In the genomic region with DNA sequence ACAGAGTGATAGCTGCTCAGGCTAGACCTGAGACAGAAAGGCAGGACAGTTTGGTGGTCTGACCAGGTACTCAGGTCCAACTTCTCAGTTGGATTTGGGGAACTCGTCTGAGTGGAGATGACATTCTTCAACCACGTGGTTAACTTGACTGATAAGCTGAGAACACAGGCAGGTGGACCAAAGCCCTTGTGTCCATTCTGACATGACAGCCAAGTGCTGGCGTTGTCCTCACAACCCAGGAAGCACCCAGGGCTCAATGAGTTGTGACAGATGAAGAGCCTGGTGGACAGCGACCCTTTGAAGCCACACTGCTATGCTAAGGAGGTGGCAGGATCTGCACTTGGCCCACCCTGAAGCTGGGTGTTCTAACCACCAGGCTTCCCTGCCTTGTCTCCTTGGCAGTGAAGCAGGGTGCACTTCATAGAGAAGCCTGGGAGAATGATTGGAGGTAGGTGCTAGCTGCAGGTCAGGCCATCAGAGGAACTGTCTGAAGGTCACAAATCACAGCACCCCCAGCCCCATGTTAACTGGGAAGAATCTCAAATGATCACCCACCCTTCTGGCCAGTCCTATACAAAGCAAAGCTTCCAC, we compare ENCODE assay signal across 9 mouse cellular contexts.
DNase-seq lines count a peak whose midpoint lies in the region; ATAC-seq and TF ChIP-seq lines count a peak whose summit lies in the region.
"Had no signal": no experiment of that assay in that cellular context is flagged by ENCODE, and none has a peak within 500 bp of the region (broad histone marks: within the 10 kb centered on the region; RNA-seq: fewer than 3 reads in every experiment).

No protein-coding gene starts in this region.

- DNase-seq in heart, adult 2 months = no peak
- DNase-seq in heart, adult 18-20 months = no peak
- no peak for DNase-seq in testis, postnatal 14 days (ENCODE audit: low spot score)
- no peak for DNase-seq in embryo, embryonic 11 days
- no peak for DNase-seq in frontal cortex, postnatal 14 days (ENCODE audit: low spot score in 2 of 2)

- H3K9ac ChIP-seq in heart, adult 2 months (ENCODE audit: low read depth, low read length) = no peak overlapping the region
- H3K9ac ChIP-seq in limb, embryonic 13.5 days = no peak overlapping the region
- H3K9ac ChIP-seq: liver, embryonic 15.5 days had no signal

- WGBS in heart, adult 2 months = 57% methylated on average over 4 of the region's 4 CpGs
- WGBS in limb, embryonic 13.5 days = 71% methylated on average over 4 of the region's 4 CpGs

- no peak for TF ChIP-seq CTCF in heart, adult 2 months (IDR thresholded peaks at IDR 0.05)
- no peak for TF ChIP-seq CTCF in testis, adult 2 months (IDR thresholded peaks at IDR 0.05; ENCODE audit: control insufficient read depth, insufficient read depth, insufficient replicate concordance, low read depth, low read length)

- no peak for TF ChIP-seq EP300 in heart, adult 2 months (IDR thresholded peaks at IDR 0.05; ENCODE audit: insufficient read depth, low read depth, low read length)

- H3K4me2 ChIP-seq in limb, embryonic 13.5 days (replicated peaks) = no peak overlapping the region

- ATAC-seq in limb, embryonic 13.5 days (ENCODE audit: low FRiP score, low read depth) = no peak
- ATAC-seq in activated CD4-positive, CD25-positive, alpha-beta regulatory T cell, adult 4 months = no peak

- no peaks in the 10 kb centered on the region for H3K9me3 ChIP-seq in limb, embryonic 13.5 days
- H3K9me3 ChIP-seq: liver, embryonic 15.5 days had no signal

- no peaks in the 10 kb centered on the region for H3K27me3 ChIP-seq in heart, adult 2 months (ENCODE audit: control insufficient read depth, insufficient read depth, low read length)
- no peaks in the 10 kb centered on the region for H3K27me3 ChIP-seq in testis, adult 2 months (ENCODE audit: control insufficient read depth, insufficient read depth, low read length)
- no peaks in the 10 kb centered on the region for H3K27me3 ChIP-seq in limb, embryonic 13.5 days

- no peaks in the 10 kb centered on the region for H3K36me3 ChIP-seq in heart, adult 2 months (ENCODE audit: control insufficient read depth, insufficient read depth, low read length)
- H3K36me3 ChIP-seq in testis, adult 2 months (ENCODE audit: control insufficient read depth, insufficient read depth, low read length) = no peaks in the 10 kb centered on the region
- H3K36me3 ChIP-seq in limb, embryonic 13.5 days = no peaks in the 10 kb centered on the region
- H3K36me3 ChIP-seq: liver, embryonic 15.5 days had no signal

- H3K4me3 ChIP-seq in heart, adult 2 months = no peak overlapping the region
- no peak overlapping the region for H3K4me3 ChIP-seq in testis, adult 2 months (ENCODE audit: control insufficient read depth, low read depth, low read length)
- no peak overlapping the region for H3K4me3 ChIP-seq in limb, embryonic 13.5 days
- H3K4me3 ChIP-seq: liver, embryonic 15.5 days had no signal

- no peaks in the 10 kb centered on the region for H3K79me2 ChIP-seq in heart, adult 2 months (replicated peaks; ENCODE audit: control insufficient read depth, insufficient read depth, low read length)

- peak overlapping the region; percentile 98 for H3K27ac ChIP-seq in heart, adult 2 months
- peak overlapping the region; percentile 60; the same call in 1 of the 2 replicates for H3K27ac ChIP-seq in testis, adult 2 months (ENCODE audit: control insufficient read depth, insufficient read depth, low read depth, low read length)
- H3K27ac ChIP-seq in limb, embryonic 13.5 days = peak overlapping the region; percentile 98; the same call in 1 of the 2 replicates
- H3K27ac ChIP-seq: liver, embryonic 15.5 days had no signal

- no peak for TF ChIP-seq POLR2A in heart, adult 2 months (IDR thresholded peaks at IDR 0.05; ENCODE audit: insufficient read depth, low read depth, low read length)
- TF ChIP-seq POLR2A in testis, adult 2 months (IDR thresholded peaks at IDR 0.05; ENCODE audit: control insufficient read depth, low read depth, low read length) = no peak

- intact Hi-C loops in heart, adult 2 months (cut with DNase I) = loop anchor here (2.0 to 10.0 kb wide), 3 partner anchors 39 to 275 kb away; a partner anchor contains a TSS

- peaks cover 41% of the 10 kb centered on the region for H3K4me1 ChIP-seq in heart, adult 2 months (ENCODE audit: control insufficient read depth, insufficient read depth, low read length)
- peaks cover 40% of the 10 kb centered on the region for H3K4me1 ChIP-seq in testis, adult 2 months (ENCODE audit: control insufficient read depth, insufficient read depth, low read length)
- H3K4me1 ChIP-seq in limb, embryonic 13.5 days = peaks cover 81% of the 10 kb centered on the region
